Mouse (Mus musculus): Measurements from ENCODE around the gene Oprm1.
A peak's percentile ranks its signal among the peaks of the same experiment; 100 is the strongest.
"Not testable (repeated sequence)": the region's sequence is repeated elsewhere in the genome, so short reads cannot be mapped to it uniquely, and the experiment has no call there.

The Oprm1 gene

DNA sequence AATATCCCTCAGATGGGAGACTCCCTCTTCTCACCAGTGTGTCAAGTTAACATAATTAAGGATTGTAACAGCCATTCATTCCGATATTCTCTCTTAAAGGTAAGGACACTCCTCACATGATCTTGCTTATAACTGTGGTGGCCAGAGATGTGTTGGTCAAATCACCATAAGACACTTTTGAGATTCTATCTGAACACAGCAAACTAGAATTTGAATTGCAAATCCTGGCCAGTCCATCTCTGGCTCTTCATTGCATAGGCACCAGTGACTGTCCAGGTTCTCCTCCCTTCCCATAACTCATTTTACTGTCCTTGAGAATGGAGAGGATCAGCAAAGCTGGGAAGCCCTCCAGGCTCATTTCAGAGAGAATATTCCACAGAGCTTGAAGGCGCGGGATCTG lies at the start of gene Oprm1:
Gene Oprm1, plus strand, starts transcription at position 301 of the 400 bp plus-strand sequence.
- no peak for DNase-seq (ENCODE audit: low spot score)

DNA sequence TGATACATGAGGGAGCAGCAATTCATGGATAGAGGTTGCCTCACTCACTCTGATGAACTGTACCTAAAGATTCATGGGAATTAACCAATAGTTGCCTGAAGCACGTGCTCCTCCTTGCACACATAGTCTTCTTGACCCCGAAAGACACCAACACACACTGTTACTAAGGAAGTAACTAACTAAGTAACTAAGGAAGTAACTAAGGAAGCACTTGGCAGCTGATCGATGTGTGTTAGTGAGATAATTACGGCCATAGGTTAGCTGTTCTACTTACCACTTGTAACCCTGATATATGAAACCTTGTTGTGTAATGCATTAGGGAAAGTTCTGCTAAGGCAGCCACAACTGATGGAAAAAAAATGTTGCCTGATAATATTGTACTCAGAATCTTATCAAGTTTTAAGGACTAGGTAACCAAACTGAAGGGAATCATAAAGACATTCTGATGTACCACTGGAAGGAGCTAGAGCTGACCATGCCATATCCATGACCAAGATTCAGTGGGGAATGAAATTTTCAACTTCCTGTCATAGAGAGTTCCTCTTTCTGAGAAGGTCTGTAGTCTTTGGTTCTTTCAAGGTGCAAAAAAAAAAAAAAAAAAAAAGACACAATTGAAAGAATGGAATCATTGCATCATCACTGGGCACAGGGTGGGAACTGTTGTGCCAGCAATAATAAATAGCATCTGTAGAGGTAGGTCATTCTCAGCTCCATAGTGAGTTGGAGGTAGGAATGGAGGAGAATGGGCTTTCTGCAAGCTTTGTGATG lies 40.9 kb upstream of the Oprm1 start:
- DNase-seq (ENCODE audit: low spot score) = no peak

DNA sequence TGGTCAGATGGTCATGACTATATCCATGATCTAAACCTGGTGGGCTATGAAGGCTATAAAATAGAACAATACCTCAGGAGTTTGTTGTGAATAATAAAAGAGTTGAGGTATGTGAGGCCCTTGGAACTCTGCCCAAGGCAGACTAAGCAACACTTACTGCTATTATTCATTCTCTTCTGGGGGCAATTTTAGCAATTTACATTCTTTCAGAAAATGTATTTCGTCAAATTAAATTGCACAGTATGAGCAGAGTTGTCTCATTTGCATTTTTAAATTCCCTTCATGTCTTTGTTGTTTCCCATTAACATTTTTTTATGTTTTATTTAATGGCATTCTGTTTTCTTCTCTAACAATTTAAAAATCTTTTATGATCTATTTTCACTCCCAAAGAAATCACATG lies 34.5 kb upstream of the Oprm1 start:
- DNase-seq (ENCODE audit: low spot score) = no peak

DNA sequence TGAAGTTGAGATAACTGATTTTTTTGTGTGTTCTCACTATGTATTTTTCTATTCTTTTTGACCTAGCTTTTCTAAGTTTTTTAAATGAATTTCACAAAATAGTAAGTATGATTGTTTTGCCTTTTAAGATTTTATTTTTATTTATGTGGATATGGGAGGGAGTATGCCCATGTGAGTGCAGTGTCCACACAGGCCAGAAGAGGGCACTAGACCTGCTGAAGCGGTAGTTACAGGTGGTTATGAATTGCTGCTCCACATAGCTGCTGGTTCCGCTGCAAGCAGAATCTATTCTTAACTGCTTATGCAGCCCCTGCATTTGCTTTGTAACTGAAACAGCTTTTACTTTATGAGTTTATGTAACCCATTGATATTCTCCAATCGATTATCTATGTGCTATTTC lies 29.8 kb upstream of the Oprm1 start:
- DNase-seq (ENCODE audit: low spot score) = no peak

DNA sequence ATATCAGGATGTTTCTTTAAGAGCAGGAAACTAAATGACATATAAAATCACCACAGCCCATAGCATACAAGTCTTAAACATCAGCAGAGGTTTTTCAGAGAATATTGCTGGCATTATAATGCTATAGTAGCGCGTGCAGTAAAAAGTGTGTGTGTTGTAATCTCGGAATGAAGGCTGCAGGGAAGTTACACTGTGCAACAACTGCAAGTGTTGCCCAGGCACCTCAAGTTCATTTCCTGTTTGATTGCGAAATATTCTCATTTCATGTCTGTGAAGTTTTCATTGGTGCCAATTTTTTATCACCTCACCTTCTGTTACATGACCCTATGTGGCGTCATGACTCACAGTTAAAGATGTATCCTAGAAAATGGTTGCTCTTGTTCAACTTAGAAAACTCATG lies 4.9 kb upstream of the Oprm1 start:
- no peak for DNase-seq (ENCODE audit: low spot score)

DNA sequence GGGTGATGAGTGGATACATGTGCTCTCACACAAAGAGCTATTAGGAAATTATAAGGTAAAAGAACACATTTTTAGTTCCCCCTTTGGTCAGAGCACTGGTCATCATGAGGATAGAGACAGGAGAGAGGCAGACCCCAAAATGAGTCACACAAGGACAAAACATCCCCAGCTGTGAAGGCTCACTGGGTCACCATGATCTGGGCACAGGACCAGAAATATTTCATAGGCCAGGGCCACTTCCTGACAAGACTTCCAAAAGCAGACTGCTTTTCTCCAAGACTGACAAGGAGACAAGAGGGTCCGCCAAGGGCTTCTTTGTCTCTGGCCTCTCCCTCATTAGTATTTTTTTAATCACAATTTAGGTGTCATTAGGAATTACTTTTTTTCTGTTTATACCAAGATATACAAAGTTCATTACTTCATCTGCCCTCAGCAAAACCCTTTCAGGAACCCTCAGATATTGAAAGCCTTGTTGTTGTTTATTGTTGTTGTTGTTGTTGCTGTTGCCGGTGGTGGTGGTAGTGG lies 3.0 kb downstream of the Oprm1 start, which contains the start of gene Gm10945:
Gene Gm10945, minus strand, starts transcription at position 475 of the 525 bp plus-strand sequence.
- no peak for DNase-seq (ENCODE audit: low spot score)

DNA sequence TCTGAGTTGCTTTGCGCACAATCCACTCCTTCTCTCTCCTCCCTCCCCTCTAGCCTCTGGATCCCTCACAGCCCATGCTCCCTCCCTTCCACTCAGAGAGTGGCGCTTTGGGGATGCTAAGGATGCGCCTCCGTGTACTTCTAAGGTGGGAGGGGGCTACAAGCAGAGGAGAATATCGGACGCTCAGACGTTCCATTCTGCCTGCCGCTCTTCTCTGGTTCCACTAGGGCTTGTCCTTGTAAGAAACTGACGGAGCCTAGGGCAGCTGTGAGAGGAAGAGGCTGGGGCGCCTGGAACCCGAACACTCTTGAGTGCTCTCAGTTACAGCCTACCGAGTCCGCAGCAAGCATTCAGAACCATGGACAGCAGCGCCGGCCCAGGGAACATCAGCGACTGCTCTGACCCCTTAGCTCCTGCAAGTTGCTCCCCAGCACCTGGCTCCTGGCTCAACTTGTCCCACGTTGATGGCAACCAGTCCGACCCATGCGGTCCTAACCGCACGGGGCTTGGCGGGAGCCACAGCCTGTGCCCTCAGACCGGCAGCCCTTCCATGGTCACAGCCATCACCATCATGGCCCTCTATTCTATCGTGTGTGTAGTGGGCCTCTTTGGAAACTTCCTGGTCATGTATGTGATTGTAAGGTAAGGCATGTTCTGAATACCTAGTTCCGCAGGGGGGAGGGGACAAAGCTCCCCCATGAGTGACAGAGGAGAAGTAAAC lies 30.4 kb downstream of the Oprm1 start:
- peak; percentile 53 for DNase-seq (ENCODE audit: low spot score)

DNA sequence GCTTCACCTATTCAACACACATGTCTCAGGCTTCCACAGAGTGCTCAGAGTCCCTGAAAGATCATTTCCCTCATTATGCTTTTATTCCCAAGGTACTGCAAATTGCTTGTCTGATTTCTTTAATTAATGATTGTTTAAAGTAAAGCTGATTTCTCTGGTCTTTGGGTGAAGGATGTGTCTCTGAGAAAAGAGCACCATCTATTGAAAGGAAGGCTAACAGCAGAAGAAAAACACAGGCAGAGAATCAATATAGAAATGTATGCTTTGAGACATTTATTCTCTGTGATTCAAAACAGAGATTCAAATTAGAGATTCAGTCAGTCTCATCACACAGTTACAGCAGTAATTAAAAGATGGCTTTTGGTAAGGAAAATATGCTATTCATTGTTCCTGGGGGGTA lies 31.9 kb downstream of the Oprm1 start:
- no peak for DNase-seq (ENCODE audit: low spot score)

DNA sequence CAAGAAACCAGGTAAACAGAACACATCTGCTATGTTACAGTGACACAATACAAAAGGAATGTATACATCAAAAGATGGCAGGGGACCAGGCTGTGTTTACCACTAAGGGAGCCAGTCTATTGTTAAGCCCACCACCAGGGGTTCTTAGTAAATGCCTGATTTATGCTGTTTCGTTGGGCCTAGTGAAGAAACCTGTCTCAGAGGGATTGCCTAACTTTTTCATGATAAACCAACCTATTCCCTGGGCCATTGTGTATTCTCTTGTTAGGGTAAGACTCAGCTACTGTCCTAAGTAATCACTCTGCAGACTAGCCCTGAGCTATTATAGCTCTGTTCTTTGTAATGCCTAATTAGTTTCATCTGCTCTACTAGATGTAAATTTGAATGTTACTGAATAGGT lies 62.3 kb downstream of the Oprm1 start:
- no peak for DNase-seq (ENCODE audit: low spot score)

DNA sequence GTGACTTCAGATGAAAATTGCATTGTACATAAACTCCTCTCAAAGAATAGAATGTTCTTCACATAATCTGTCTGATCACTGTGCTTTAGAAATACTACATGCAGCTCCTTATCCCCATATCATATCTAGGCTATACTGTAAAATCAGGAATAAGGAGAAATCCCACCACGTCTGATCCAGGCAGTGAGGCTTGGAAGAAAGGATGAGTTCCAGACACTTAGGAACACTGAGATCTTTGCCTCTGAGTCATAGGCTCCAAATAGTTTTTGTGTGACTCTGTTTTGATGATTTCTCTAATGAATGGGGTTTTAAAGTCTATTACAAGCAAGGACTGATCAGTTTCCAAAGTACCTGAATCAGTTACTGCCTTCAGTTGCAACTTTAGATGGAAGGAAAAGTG lies 83.9 kb downstream of the Oprm1 start:
- DNase-seq (ENCODE audit: low spot score) = no peak

DNA sequence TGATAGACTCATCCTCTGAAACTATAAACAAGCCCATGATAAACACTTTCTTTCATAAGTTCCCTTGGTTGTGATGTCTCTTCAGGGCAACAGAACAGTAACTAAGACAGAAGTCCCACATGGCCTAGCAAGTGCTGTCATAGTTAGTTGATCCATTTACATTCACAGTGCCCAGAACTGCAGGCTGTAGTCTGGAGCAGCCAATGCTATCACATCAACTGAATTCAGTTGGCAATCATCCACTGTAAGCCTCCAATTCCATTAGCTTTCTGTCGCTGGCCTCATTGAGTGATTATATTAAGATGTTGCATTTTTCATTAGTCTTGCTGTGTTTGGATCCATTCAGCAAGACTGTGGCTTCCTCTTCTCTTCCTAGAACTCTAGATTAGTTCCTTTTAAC lies 88.0 kb downstream of the Oprm1 start:
- no peak for DNase-seq (ENCODE audit: low spot score)

DNA sequence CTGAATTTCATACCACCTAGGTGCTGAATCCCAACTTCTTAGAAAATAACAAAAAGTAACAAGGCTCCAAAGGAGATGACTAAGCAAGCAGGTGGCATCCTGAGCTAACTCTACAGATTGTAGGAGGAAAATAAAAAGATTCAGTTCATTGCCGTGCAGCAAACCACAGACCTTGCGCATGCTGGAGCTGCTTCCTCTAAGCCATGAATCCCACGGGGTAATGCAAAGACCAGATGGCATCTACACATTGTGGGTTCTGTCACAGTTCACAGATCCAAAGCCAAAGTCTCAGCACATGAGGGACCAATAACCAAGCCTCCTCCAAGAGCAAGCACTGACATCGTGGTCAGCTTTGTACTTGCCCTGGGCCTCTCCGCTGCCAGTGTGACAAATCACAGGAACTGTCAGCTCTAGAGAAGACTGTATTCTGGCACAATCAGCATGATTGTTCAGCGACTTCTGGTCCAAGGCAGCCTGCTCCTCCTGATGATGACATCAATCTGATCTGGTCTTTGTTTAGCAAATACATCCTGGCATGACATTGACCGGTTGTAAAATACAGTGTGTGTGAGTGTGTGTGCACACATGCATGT lies 90.0 kb downstream of the Oprm1 start:
- DNase-seq (ENCODE audit: low spot score) = no peak

DNA sequence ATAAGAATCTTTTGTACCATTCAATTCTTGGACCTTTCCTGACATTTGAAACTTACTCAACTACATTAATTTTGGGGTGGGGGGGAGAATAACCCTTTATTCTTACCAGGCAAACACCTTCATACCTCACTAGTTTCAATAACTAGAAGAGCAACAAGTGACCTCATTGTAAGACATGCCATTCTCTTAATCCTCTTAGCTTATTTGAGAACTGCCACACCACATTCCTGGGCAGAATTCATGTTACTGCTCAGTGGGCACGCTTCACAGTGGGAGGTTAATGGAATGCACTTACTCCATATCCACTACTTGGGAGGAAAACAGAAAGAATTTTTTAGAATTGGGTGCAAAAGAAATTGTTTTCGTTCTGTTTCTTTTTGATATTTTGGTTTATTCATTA lies 90.5 kb downstream of the Oprm1 start:
- no peak for DNase-seq (ENCODE audit: low spot score)

DNA sequence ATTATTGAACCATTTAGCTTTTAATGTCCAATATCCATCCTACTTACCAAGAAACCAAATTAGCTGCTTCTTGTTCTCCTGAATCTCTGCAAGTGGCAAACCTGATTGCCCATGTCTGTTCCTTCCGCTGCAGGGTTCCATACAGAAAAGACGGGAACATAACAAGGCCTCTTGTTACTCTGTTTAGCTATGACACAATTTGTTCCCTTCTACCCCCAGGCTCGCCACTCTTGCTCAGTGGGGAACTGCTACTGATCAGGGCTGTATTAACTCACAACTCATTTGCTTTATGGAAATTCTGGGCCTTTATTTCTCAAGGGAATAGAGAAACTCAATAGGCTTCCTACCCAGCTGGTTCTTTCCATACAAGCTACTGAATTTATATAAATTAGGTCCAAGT lies 97.5 kb downstream of the Oprm1 start:
- DNase-seq (ENCODE audit: low spot score) = no peak

DNA sequence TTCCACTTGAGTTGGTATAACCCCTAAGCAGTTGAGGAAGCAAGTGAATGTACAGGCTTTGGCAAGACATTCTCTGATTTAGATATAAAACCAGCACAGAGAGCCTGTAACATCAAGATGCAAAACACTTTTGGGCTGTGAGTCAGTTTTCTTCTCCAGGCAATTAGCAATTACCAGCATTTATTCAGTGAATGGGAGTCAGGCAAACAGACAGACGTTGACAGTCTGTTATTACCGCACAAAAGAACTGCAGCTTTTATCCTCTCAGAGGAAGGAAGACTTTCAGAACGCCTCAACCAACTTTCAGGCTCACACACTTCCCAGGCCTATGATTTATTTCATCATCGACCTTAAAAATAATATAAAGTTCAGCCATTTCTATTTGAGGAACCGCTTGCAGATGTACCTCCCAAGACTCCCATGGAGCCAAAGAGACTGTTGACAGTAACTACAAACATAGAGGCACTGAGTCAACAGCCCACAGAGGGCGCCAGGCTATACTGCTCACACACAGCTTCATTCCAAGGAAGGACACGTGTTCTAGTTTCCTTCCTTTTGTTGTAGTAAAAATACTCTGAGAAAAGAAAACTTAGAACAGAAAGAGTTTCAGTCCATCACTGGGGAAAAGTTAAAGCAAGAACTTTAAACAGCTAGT lies 113.2 kb downstream of the Oprm1 start:
- DNase-seq (ENCODE audit: low spot score) = no peak

DNA sequence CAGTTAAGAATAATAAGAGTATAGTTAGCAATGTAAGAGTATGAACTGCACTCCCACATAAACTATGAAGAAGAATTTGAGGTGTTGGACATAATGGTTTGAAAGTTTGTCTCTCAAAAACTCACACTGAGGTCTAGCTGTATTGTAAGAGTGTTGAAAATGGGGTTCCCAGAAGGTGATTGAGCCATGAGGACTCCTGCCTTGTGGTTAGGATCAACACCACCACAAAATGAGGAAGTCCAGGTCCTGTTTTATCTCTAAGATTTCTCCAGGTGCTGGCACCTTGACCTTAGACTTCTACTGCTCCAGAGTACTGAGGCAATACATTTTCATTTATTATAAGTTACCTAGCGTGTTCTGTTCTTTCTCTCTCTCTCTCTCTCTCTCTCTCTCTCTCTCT lies 115.6 kb downstream of the Oprm1 start:
- DNase-seq (ENCODE audit: low spot score) = no peak

DNA sequence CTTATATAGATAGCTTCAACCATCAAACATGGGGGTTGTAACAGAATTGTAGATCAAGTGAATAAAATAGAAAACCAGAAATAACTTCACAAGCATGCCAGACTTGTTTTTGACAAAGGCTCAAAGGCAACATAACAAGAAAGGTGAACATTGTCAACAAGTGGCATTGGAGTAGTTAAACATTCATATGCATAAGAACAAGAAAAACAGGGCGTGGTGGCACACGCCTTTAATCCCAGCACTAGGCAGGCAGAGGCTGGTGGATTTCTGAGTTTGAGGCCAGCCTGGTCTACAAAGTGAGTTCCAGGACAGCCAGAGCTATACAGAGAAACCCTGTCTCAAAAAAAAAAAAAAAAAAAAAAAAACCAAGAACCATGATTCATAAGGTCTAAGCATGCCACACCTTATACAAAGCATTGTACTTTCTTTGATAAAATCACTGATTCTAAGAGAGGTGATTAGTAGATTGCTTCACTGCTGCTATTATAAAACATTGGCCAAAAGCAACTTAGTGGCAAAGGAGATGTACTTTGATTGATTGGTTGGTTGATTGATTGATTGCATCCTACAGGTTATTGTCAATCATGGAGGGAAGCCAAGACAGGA lies 120.1 kb downstream of the Oprm1 start:
- DNase-seq (ENCODE audit: low spot score) = no peak

DNA sequence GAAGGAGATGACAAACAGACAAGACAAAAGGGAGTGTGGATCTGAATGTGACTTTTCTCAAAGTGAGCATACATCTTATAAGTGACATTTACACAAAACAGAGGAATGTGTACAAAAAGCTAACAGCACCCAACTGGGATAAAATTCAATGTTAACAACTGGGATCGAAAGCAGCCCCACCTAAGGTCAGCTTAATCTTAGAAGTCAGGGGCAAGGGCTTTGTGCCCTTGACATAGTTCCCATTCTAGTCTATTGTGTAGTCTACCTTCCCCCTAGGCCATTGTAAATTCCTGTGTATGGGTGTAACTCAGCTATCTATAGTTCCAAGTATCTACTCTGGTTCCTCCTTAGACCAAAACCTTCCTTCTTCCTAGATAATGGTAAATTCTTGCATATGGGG lies 123.7 kb downstream of the Oprm1 start:
- DNase-seq (ENCODE audit: low spot score) = not testable (repeated sequence)

DNA sequence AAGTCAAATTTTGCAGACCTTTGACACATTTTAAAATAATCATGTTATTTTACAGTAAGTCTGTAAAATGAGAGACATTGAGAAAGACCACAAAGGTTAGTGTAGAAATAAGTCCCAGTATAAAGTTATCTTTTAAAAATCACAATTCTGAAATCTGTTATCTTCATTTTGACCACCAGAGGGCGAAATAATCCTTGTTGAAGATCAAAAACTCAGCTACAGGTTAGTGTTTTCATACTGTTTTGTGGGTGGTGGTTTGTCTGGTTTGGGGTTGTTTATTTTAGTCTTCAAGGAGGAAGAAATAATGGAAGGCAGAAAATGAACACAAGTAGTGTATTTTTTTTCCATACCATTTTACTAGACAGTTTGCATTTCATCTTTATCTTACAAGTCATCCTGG lies 127.2 kb downstream of the Oprm1 start:
- no peak for DNase-seq (ENCODE audit: low spot score)

DNA sequence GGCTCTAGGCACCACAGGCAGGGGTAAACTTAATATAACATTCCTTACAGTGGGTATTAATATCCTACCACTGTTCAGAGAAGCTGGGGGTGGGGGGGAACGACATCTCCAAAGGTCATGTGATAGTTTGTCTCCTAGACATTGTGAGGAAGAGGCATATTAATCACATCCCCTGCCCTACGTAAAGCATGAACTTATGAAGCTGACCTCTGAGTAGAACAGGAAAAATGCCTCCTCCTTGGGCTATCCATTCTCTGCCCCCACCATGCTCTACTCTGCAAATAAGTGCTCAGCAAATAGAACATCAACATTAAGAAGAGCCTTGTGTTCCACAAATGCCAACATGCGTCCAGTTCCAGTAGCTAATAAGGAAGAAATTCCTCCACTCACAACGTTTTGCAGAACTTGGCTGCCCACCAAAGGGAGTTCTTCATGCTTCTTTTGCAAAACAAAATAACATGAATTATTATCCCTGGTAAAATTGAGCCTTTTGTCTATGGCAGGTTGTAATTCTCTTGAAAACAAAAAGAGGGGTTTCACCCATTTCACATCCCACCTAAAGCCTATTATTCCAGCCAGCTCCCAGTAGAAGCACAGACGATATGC lies 131.4 kb downstream of the Oprm1 start:
- DNase-seq (ENCODE audit: low spot score) = no peak

DNA sequence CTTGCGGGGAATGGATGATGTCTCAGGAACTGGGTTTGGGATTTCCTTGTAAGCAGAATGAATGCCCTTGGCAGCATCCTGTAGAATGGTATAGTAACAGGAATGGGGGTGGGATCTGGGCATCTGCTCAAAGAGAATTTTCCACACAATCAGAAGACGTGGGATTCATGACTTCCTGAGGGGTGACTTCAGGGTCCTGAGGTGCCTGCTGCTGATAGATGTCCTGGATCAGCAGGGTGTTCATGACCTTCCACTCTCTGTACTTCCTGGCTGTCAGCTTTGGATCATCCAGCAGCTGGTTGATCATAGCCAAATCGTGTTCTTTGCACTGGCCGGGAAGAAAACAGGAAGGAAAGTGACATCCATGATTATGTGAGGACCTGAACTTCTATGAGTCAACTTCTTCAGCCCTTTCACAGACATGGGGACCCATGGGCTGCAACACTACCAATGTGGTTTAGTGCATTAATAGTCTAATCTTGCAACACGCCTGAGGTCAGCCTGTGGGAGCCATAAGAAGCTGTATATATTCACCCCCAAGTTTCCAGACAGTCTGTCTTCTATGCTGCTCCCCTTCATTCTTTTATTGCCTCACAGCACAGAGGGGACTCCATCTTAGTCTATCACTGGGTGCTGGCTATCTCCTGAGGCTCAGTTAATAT lies 132.2 kb downstream of the Oprm1 start:
- no peak for DNase-seq (ENCODE audit: low spot score)
